21 mouse cellular contexts compared by ENCODE assay signal in genomic region chr5:45384034-45384812, GRCm38 (mm10).
"Had no signal": no experiment of that assay in that cellular context is flagged by ENCODE, and none has a peak within 500 bp of the region (broad histone marks: within the 10 kb centered on the region; RNA-seq: fewer than 3 reads in every experiment).

No protein-coding gene starts in this region.

- H3K27me3 ChIP-seq: liver, embryonic 15.5 days; lung, embryonic 15.5 days; megakaryocyte, embryonic 14.5 days; midbrain, embryonic 13.5 days; midbrain, embryonic 15.5 days; neural tube, embryonic 12.5 days; stomach, embryonic 15.5 days had no signal

- H3K9ac ChIP-seq: liver, embryonic 15.5 days; liver, postnatal 0 days; lung, embryonic 15.5 days; midbrain, embryonic 13.5 days; midbrain, embryonic 15.5 days; neural tube, embryonic 12.5 days; stomach, embryonic 15.5 days had no signal

- H3K4me2 ChIP-seq: liver, embryonic 15.5 days; lung, embryonic 15.5 days; midbrain, embryonic 11.5 days; midbrain, embryonic 13.5 days; midbrain, embryonic 15.5 days; neural tube, embryonic 12.5 days; stomach, embryonic 15.5 days had no signal

- ATAC-seq: liver, postnatal 0 days; lung, postnatal 0 days; midbrain, embryonic 13.5 days; midbrain, embryonic 15.5 days had no signal

- H3K4me1 ChIP-seq: liver, embryonic 15.5 days; lung, embryonic 15.5 days; megakaryocyte, embryonic 14.5 days; midbrain, embryonic 13.5 days; midbrain, embryonic 15.5 days; neural tube, embryonic 12.5 days; stomach, embryonic 15.5 days had no signal

- H3K27ac ChIP-seq: liver, embryonic 15.5 days; lung, embryonic 15.5 days; macrophage; midbrain, embryonic 13.5 days; midbrain, embryonic 15.5 days; neural tube, embryonic 12.5 days; stomach, embryonic 15.5 days; stomach, postnatal 0 days had no signal

- H3K36me3 ChIP-seq: liver, embryonic 15.5 days; lung, embryonic 15.5 days; midbrain, embryonic 13.5 days; midbrain, embryonic 15.5 days; neural tube, embryonic 12.5 days; stomach, embryonic 15.5 days had no signal

- H3K4me3 ChIP-seq: liver, embryonic 15.5 days; lung, embryonic 15.5 days; megakaryocyte, embryonic 14.5 days; midbrain, embryonic 13.5 days; midbrain, embryonic 15.5 days; neural tube, embryonic 12.5 days; stomach, embryonic 15.5 days had no signal

- DNase-seq: liver, postnatal 0 days; lung, adult 2 months; lung, postnatal 14 days; lung, postnatal 36 days; right cerebral cortex, postnatal 25 days; right cerebral cortex, postnatal 4 days; spleen, adult 18-20 months; thymus, adult 2 months; thymus, postnatal 25 days; thymus, postnatal 4 days had no signal

- H3K9me3 ChIP-seq: liver, embryonic 15.5 days; lung, embryonic 15.5 days; megakaryocyte, embryonic 14.5 days; midbrain, embryonic 13.5 days; midbrain, embryonic 15.5 days; neural tube, embryonic 12.5 days; stomach, embryonic 15.5 days had no signal
